Mouse (Mus musculus) CH12.LX (cell line): ENCODE measurements around the gene Hdac4. TPM values are rescaled to one million over a fixed set of nuclear protein-coding genes. Genes with fewer than 3 reads are reported as not detected.

Source experiments
- DNase-seq: peaks from one replicate; pipeline ENCODE4 v3.0.0-alpha.2; 2013; ENCODE audit errors: extremely low read depth
- H3K27ac ChIP-seq: 2 replicates; pipeline ENCODE4 v1.5.1; 2012; ENCODE audit warnings: low read depth, mild to moderate bottlenecking, control low read depth, moderate library complexity; ENCODE audit not compliant: insufficient read depth
- H3K27me3 ChIP-seq: replicated peaks from 2 replicates; pipeline ENCODE3; 2012; ENCODE audit warnings: inconsistent platforms
- H3K36me3 ChIP-seq, 2 experiments: replicated peaks in 1 of 2; 2 replicates each; pipeline versions ENCODE3 to v1.6.1; 2012; ENCODE audit warnings: inconsistent platforms in 1 of 2, low read length in 1 of 2, mild to moderate bottlenecking in 1 of 2, mixed read lengths in 1 of 2, moderate library complexity in 1 of 2; ENCODE audit not compliant: control insufficient read depth in 1 of 2, insufficient read depth in 1 of 2
- H3K4me1 ChIP-seq, 2 experiments: 2 replicates each; pipeline ENCODE4 v1.6.1; 2012; ENCODE audit warnings: inconsistent platforms in 1 of 2, moderate library complexity in 1 of 2; ENCODE audit not compliant: insufficient read depth in 2 of 2, control insufficient read depth in 1 of 2
- H3K4me2 ChIP-seq: 2 replicates; pipeline ENCODE4 v1.6.1; 2012; ENCODE audit warnings: low read depth, mild to moderate bottlenecking, control low read depth; ENCODE audit not compliant: poor library complexity, insufficient read depth, severe bottlenecking
- H3K4me3 ChIP-seq, 3 experiments: fragments of 150-350 bp in 1 of 3; sonication (generic) in 1 of 3; replicated peaks in 1 of 3; 2 replicates each; pipeline versions ENCODE3 to v1.5.1; 2011 to 2012; ENCODE audit warnings: low read depth in 2 of 3, low read length in 2 of 3, mild to moderate bottlenecking in 2 of 3, moderate library complexity in 2 of 3, control low read depth in 1 of 3, improper control_type of control experiment in 1 of 3, inconsistent platforms in 1 of 3, mixed read lengths in 1 of 3; ENCODE audit not compliant: poor library complexity in 1 of 3
- H3K79me2 ChIP-seq: replicated peaks from 2 replicates; pipeline ENCODE4 v1.6.1; 2012; ENCODE audit warnings: mild to moderate bottlenecking, moderate library complexity; ENCODE audit not compliant: control insufficient read depth, poor library complexity, insufficient read depth, severe bottlenecking; ENCODE audit errors: extremely low read depth
- H3K9ac ChIP-seq: 2 replicates; pipeline ENCODE4 v1.6.1; 2012; ENCODE audit warnings: low read depth, mild to moderate bottlenecking, control low read depth, moderate library complexity; ENCODE audit not compliant: insufficient read depth
- H3K9me3 ChIP-seq: replicated peaks from 2 replicates; pipeline ENCODE3; 2012; ENCODE audit warnings: low read length, inconsistent platforms, mixed read lengths
- BHLHE40 ChIP-seq: IDR thresholded peaks from 2 replicates; pipeline ENCODE4 v1.6.1; 2011; ENCODE audit warnings: mild to moderate bottlenecking, low read depth, low read length, improper control_type of control experiment
- CHD2 ChIP-seq: IDR thresholded peaks from 2 replicates; pipeline ENCODE4 v1.6.1; 2011; ENCODE audit warnings: low read length, improper control_type of control experiment
- CTCF ChIP-seq, 2 experiments: IDR thresholded peaks in 1 of 2; conservative IDR thresholded peaks in 1 of 2; 2 replicates each; pipeline ENCODE4 v1.5.1; 2011 to 2012; ENCODE audit warnings: low read depth in 2 of 2, low read length in 2 of 2, improper control_type of control experiment in 1 of 2, inconsistent platforms in 1 of 2, mild to moderate bottlenecking in 1 of 2, moderate library complexity in 1 of 2
- E2F4 ChIP-seq: IDR thresholded peaks from 2 replicates; pipeline ENCODE4 v1.6.1; 2011; ENCODE audit warnings: low read depth, low read length, improper control_type of control experiment; ENCODE audit not compliant: insufficient replicate concordance
- ELF1 ChIP-seq: IDR thresholded peaks from 2 replicates; pipeline ENCODE4 v1.6.1; 2014; ENCODE audit warnings: low read depth, mild to moderate bottlenecking, inconsistent platforms, low read length, improper control_type of control experiment
- EP300 ChIP-seq: IDR thresholded peaks from 2 replicates; pipeline ENCODE4 v1.6.1; 2011; ENCODE audit warnings: low read length, improper control_type of control experiment
- ETS1 ChIP-seq: conservative IDR thresholded peaks from 2 replicates; pipeline ENCODE4 v1.6.1; 2012; ENCODE audit warnings: low read depth, mild to moderate bottlenecking, inconsistent platforms, low read length, improper control_type of control experiment, moderate library complexity
- HCFC1 ChIP-seq: IDR thresholded peaks from 2 replicates; pipeline ENCODE4 v1.6.1; 2012; ENCODE audit warnings: low read depth, mild to moderate bottlenecking, inconsistent platforms, low read length, improper control_type of control experiment
- KAT2A ChIP-seq: IDR thresholded peaks from 2 replicates; pipeline ENCODE4 v1.6.1; 2012; ENCODE audit warnings: low read length, improper control_type of control experiment, inconsistent platforms; ENCODE audit not compliant: insufficient replicate concordance
- MEF2A ChIP-seq: IDR thresholded peaks from 2 replicates; pipeline ENCODE4 v1.6.1; 2014; ENCODE audit warnings: low read depth, mild to moderate bottlenecking, inconsistent platforms, low read length, improper control_type of control experiment, borderline replicate concordance
- MXI1 ChIP-seq: IDR thresholded peaks from 2 replicates; pipeline ENCODE4 v1.6.1; 2011; ENCODE audit warnings: mild to moderate bottlenecking, low read depth, low read length, improper control_type of control experiment
- MYC ChIP-seq: IDR thresholded peaks from 2 replicates; pipeline ENCODE4 v1.6.1; 2011; ENCODE audit warnings: low read depth, mild to moderate bottlenecking, improper control_type of control experiment, low read length
- NRF1 ChIP-seq: IDR thresholded peaks from 2 replicates; pipeline ENCODE4 v1.6.1; 2014; ENCODE audit warnings: low read depth, mild to moderate bottlenecking, inconsistent platforms, low read length, improper control_type of control experiment, moderate library complexity
- POLR2A ChIP-seq: IDR thresholded peaks from 2 replicates; pipeline ENCODE4 v1.6.1; 2011; ENCODE audit warnings: low read depth, mild to moderate bottlenecking, improper control_type of control experiment, low read length
- RAD21 ChIP-seq: IDR thresholded peaks from 2 replicates; pipeline ENCODE4 v1.6.1; 2011; ENCODE audit warnings: low read depth, mild to moderate bottlenecking, low read length, improper control_type of control experiment, moderate library complexity
- SIN3A ChIP-seq: IDR thresholded peaks from 2 replicates; pipeline ENCODE4 v1.6.1; 2012; ENCODE audit warnings: low read length, improper control_type of control experiment, inconsistent platforms
- SMC3 ChIP-seq: IDR thresholded peaks from 2 replicates; pipeline ENCODE4 v1.6.1; 2011; ENCODE audit warnings: low read depth, low read length, improper control_type of control experiment
- TCF12 ChIP-seq: IDR thresholded peaks from 2 replicates; pipeline ENCODE4 v1.6.1; 2014; ENCODE audit warnings: low read depth, mild to moderate bottlenecking, inconsistent platforms, low read length, improper control_type of control experiment
- UBTF ChIP-seq: IDR thresholded peaks from 2 replicates; pipeline ENCODE4 v1.6.1; 2012; ENCODE audit warnings: low read depth, mild to moderate bottlenecking, inconsistent platforms, low read length, improper control_type of control experiment, moderate library complexity
- USF1 ChIP-seq: IDR thresholded peaks from 2 replicates; pipeline ENCODE4 v1.6.1; 2014; ENCODE audit warnings: low read depth, mild to moderate bottlenecking, inconsistent platforms, low read length, improper control_type of control experiment
- USF2 ChIP-seq: conservative IDR thresholded peaks from 2 replicates; pipeline ENCODE4 v1.6.1; 2011; ENCODE audit warnings: low read depth, low read length, improper control_type of control experiment
- ZC3H11A ChIP-seq: IDR thresholded peaks from 2 replicates; pipeline ENCODE4 v1.6.1; 2012; ENCODE audit warnings: low read depth, mild to moderate bottlenecking, inconsistent platforms, low read length, improper control_type of control experiment
- ZKSCAN1 ChIP-seq: IDR thresholded peaks from 2 replicates; pipeline ENCODE4 v1.6.1; 2012; ENCODE audit warnings: low read depth, inconsistent platforms, low read length, improper control_type of control experiment, borderline replicate concordance
- dilution Hi-C: fragments of 300-500 bp; cut with MboI; formaldehyde crosslinking; loops from 2 replicates; pipeline ENCODE4 v1.14.3; 2020; ENCODE audit warnings: low sequenced_read_pairs; ENCODE audit not compliant: extremely low pct_unique_long_range_greater_than_20kb, extremely low pct_ligation_motif_present
- in situ Hi-C: fragments of 300-500 bp; cut with MboI; formaldehyde crosslinking; loops from 3 replicates; pipeline ENCODE4 v1.14.3; 2019; ENCODE audit warnings: low sequenced_read_pairs, low pct_ligation_motif_present, low pct_unique_long_range_greater_than_20kb, mixed read lengths
- polyA plus RNA-seq: library from polyadenylated mRNA; unstranded; fragments of >175 nt; gene quantifications from 2 replicates; pipeline ENCODE4 v1.2.1, GENCODE M21; 2012; ENCODE audit warnings: low read depth; ENCODE audit not compliant: insufficient read length
- total RNA-seq, 2 experiments: library from RNA; depleted of rRNA; stranded (reverse); fragments of 300-350 nt in 1 of 2; fragments of >200 nt in 1 of 2; gene quantifications; 2 replicates each; pipeline ENCODE4 v1.2.3; 2012 to 2014

Hdac4 gene
- total and polyA plus RNA-seq, 3 experiments: 2.4 to 6.3 (median 4.3) TPM

GRCm38 (mm10) chr1:92069464-92069863 lies 126.0 kb downstream of the Hdac4 start:
- Histone ChIP-seq H3K79me2 (no peaks in the 10 kb centered on the region), H3K4me2 (no peak overlapping the region), H3K9ac (no peak overlapping the region), H3K9me3 (no peaks in the 10 kb centered on the region), H3K4me3 (no peak overlapping the region), H3K27me3 (no peaks in the 10 kb centered on the region), H3K27ac (no peak overlapping the region), H3K4me1 (peaks cover 0 to under 1% of the 10 kb centered on the region in 2 experiments; a peak in 1 of 4 replicates), H3K36me3 (no peaks in the 10 kb centered on the region)
- TF ChIP-seq CHD2 (no peak), UBTF (no peak), E2F4 (no peak), MEF2A (no peak), HCFC1 (no peak), USF2 (no peak), SIN3A (no peak), MXI1 (no peak), POLR2A (no peak), KAT2A (no peak), ZKSCAN1 (no peak), SMC3 (no peak)
- dilution Hi-C loops: no loop called here
- no peak for DNase-seq
- in situ Hi-C loops: no loop called here

- H3K4me1 ChIP-seq: peaks cover 0 to 12% of the 10 kb centered on the region in 2 experiments; a peak in 2 of 4 replicates
- H3K4me3 ChIP-seq: no peak overlapping the region
- peaks cover 0 to 3% of the 10 kb centered on the region in 2 experiments for H3K36me3 ChIP-seq
- TF ChIP-seq EP300 (no peak), TCF12 (no peak), USF1 (no peak), SMC3 (no peak), BHLHE40 (no peak), POLR2A (no peak), ZC3H11A (no peak), CHD2 (no peak), ETS1 (no peak), SIN3A (no peak), NRF1 (no peak), MXI1 (no peak), USF2 (no peak), ELF1 (no peak), CTCF (conservative IDR thresholded peaks at IDR 0.05 in 1 of 2, IDR thresholded peaks at IDR 0.05 in 1 of 2; ENCODE audit: low read depth in 2 of 2, low read length in 2 of 2) (no peak), RAD21 (no peak), MYC (no peak)
- dilution Hi-C loops (no loop called here), in situ Hi-C loops (no loop called here)
- no peaks in the 10 kb centered on the region for H3K9me3 ChIP-seq
- H3K4me2 ChIP-seq: no peak overlapping the region
- no peak for DNase-seq
- no peaks in the 10 kb centered on the region for H3K27me3 ChIP-seq
- H3K9ac ChIP-seq: no peak overlapping the region
- H3K27ac ChIP-seq: no peak overlapping the region
- no peaks in the 10 kb centered on the region for H3K79me2 ChIP-seq
Observed at GRCm38 (mm10) chr1:92064307-92064706, 131.2 kb downstream of the Hdac4 start.
